Mouse (Mus musculus) small intestine, adult 2 months (tissue): ENCODE data around the gene Cd3g.

ENCODE experiments used
- CTCF ChIP-seq: fragments of 200-500 bp; IDR thresholded peaks from 2 replicates; pipeline ENCODE4 v1.5.1; 2012; ENCODE audit warnings: low read depth, mild to moderate bottlenecking, control low read depth, inconsistent platforms, low read length, moderate library complexity, mixed read lengths; ENCODE audit not compliant: insufficient replicate concordance, insufficient read length; ENCODE audit errors: extremely low read depth
- POLR2A ChIP-seq: fragments of 200-500 bp; IDR thresholded peaks from 2 replicates; pipeline ENCODE4 v1.6.1; 2012; ENCODE audit warnings: low read depth, mild to moderate bottlenecking, control low read depth, inconsistent platforms, low read length, moderate library complexity

DNA sequence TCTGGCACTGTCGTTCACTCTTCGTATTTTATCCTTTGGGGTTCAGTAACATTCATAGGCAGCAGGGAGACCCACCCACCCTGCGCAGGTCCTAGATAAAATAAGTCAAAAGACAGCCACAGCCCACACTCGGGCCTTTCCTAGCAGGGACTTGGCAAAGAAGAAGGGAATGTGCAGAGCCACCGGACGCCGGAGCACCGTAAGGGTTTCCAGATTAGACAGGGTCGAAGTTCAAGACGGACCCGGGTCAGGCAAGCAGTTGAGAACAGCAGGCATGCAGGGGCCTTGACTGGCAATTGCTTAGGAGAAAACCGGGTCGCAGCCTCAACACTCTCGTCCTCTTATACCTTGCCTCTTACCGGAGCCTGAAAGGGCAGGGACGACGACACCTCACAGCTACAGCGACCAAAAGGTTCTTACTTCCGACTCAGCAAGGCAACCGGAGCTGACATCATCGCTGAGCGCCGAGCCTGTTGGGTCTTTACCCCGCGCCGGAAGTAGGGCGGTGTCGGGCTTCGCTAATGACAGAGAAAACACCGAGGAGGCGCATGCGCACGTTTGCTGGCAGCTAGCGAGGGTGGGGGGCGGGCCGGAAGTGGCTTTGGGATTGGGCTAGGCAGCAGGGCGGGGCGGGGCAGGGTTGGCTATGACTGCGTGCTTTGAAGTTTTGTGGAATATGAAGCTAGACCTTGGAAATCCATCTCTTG, 15.0 kb downstream of the Cd3g start, which contains the start of gene Ube4a:
- TF ChIP-seq CTCF (peak; percentile 6; the same call in 1 of the 2 replicates), POLR2A (peak; percentile 82)
